Mouse (Mus musculus) myocyte (in vitro differentiated cells): ENCODE data around the gene Thap8.

ENCODE experiments used
- CEBPB ChIP-seq: IDR thresholded peaks from 2 replicates; pipeline ENCODE4 v1.6.1; 2011; ENCODE audit warnings: mild to moderate bottlenecking, moderate library complexity; ENCODE audit not compliant: poor library complexity, insufficient read depth, severe bottlenecking
- E2F4 ChIP-seq: IDR thresholded peaks from one replicate; pipeline ENCODE4 v1.6.1; 2011; ENCODE audit warnings: mild to moderate bottlenecking, control low read depth, moderate library complexity; ENCODE audit not compliant: insufficient read depth
- POLR2A ChIP-seq: IDR thresholded peaks from one replicate; pipeline ENCODE4 v1.6.1; 2011; ENCODE audit warnings: low read depth, mild to moderate bottlenecking, control low read depth, moderate library complexity; ENCODE audit not compliant: insufficient read length

- TF ChIP-seq CEBPB = no peak
- no peak for TF ChIP-seq E2F4
- TF ChIP-seq POLR2A = no peak
Measured at GRCm38 (mm10) chr7:30335688-30336087, 55.8 kb downstream of the Thap8 start.
